Mouse (Mus musculus) neural tube, embryonic 11.5 days (tissue): ENCODE results near the gene Tulp3. TPM values are rescaled to one million over a fixed set of nuclear protein-coding genes. Genes with fewer than 3 reads are reported as not detected.
A peak's percentile ranks its signal among the peaks of the same experiment; 100 is the strongest.

ENCODE experiments used
- ATAC-seq: fragments of 200-750 bp; cut with Nextera tagmentation; 2 replicates; pipeline ENCODE4 v1.8.0; 2017; ENCODE audit warnings: moderate number of reproducible peaks, mild to moderate bottlenecking, moderate TSS enrichment, moderate library complexity; ENCODE audit not compliant: insufficient read depth, low FRiP score, low TSS enrichment
- DNase-seq: peaks from one replicate; pipeline ENCODE4 v3.0.0-alpha.2; 2015; ENCODE audit warnings: low spot score
- H3K27ac ChIP-seq: fragments of 300-500 bp; sonication (generic); 2 replicates; pipeline ENCODE4 v1.5.1; 2014; ENCODE audit warnings: low read depth, mild to moderate bottlenecking, low read length
- H3K27me3 ChIP-seq: fragments of 300-500 bp; sonication (generic); 2 replicates; pipeline ENCODE4 v1.6.1; 2014; ENCODE audit warnings: mild to moderate bottlenecking, low read length, mixed read lengths; ENCODE audit not compliant: control insufficient read depth, insufficient read depth
- H3K36me3 ChIP-seq: fragments of 300-500 bp; sonication (generic); 2 replicates; pipeline ENCODE4 v1.6.1; 2014; ENCODE audit warnings: mild to moderate bottlenecking, low read length, moderate library complexity, mixed read lengths; ENCODE audit not compliant: control insufficient read depth, insufficient read depth
- H3K4me1 ChIP-seq: fragments of 300-500 bp; sonication (generic); 2 replicates; pipeline ENCODE4 v1.6.1; 2014; ENCODE audit warnings: low read length, mixed read lengths; ENCODE audit not compliant: control insufficient read depth, insufficient read depth
- H3K4me2 ChIP-seq: fragments of 300-500 bp; sonication (generic); 2 replicates; pipeline ENCODE4 v1.6.1; 2014; ENCODE audit warnings: low read depth, mild to moderate bottlenecking, moderate library complexity
- H3K4me3 ChIP-seq: fragments of 300-500 bp; sonication (generic); 2 replicates; pipeline ENCODE4 v1.5.1; 2014; ENCODE audit warnings: low read depth, low read length
- H3K9ac ChIP-seq: fragments of 300-500 bp; sonication (generic); 2 replicates; pipeline ENCODE4 v1.6.1; 2014; ENCODE audit warnings: mild to moderate bottlenecking, low read length
- H3K9me3 ChIP-seq: fragments of 300-500 bp; sonication (generic); 2 replicates; pipeline ENCODE4 v1.6.1; 2016; ENCODE audit warnings: low read length; ENCODE audit not compliant: control insufficient read depth
- WGBS: fragments of 180-500 bp; shearing (Covaris S2); extraction: QIAGEN DNeasy Blood & Tissue Kit; methylation state at CpG from one replicate; pipeline ENCODE4 v1.1.7; 2014; 5-methylcytosine and 5-hydroxymethylcytosine counted together
- polyA plus RNA-seq: library from polyadenylated mRNA; unstranded; fragments of >200 nt; fragmentation: Nextera tagmentation; extraction: Ambion mirVana; gene quantifications from 2 replicates; pipeline ENCODE4 v1.2.1, GENCODE M21; 2014

Gene Tulp3
- polyA plus RNA-seq, 1 experiment from 2014 or later: 17.4 TPM

- H3K27me3 ChIP-seq: peaks cover 27% of the 10 kb centered on the region
- WGBS: 33% methylated on average over 6 of the region's 6 CpGs
Observed at GRCm38 (mm10) chr6:128295876-128296749, 59.5 kb downstream of the Tulp3 start.

GRCm38 (mm10) chr6:128291284-128291683, 64.4 kb downstream of the Tulp3 start:
- H3K27me3 ChIP-seq: no peaks in the 10 kb centered on the region
- no peak overlapping the region for H3K4me2 ChIP-seq
- no peak overlapping the region for H3K27ac ChIP-seq
- DNase-seq (no peak), ATAC-seq (no peak)
- H3K9me3 ChIP-seq: no peaks in the 10 kb centered on the region
- no peak overlapping the region for H3K4me3 ChIP-seq
- no peaks in the 10 kb centered on the region for H3K4me1 ChIP-seq
- 87% methylated on average over 5 of the region's 5 CpGs for WGBS
- H3K36me3 ChIP-seq: no peaks in the 10 kb centered on the region
- no peak overlapping the region for H3K9ac ChIP-seq

More at GRCm38 (mm10) chr6:128295876-128296749, 59.5 kb downstream of the Tulp3 start:
- H3K4me1 ChIP-seq: peaks cover 7% of the 10 kb centered on the region; the same call in 1 of the 2 replicates
- no peak overlapping the region for H3K4me3 ChIP-seq
- H3K9ac ChIP-seq: no peak overlapping the region
- no peak overlapping the region for H3K4me2 ChIP-seq
- DNase-seq: no peak
- no peak for ATAC-seq
- no peak overlapping the region for H3K27ac ChIP-seq
- H3K36me3 ChIP-seq: no peaks in the 10 kb centered on the region
- no peaks in the 10 kb centered on the region for H3K9me3 ChIP-seq

- Histone ChIP-seq H3K4me1 (no peaks in the 10 kb centered on the region), H3K9ac (no peak overlapping the region), H3K9me3 (no peaks in the 10 kb centered on the region), H3K4me3 (no peak overlapping the region), H3K27ac (no peak overlapping the region), H3K36me3 (no peaks in the 10 kb centered on the region), H3K4me2 (no peak overlapping the region), H3K27me3 (no peaks in the 10 kb centered on the region)
- DNase-seq: no peak
- whole genome bisulfite sequencing: 81% methylated on average over 6 of the region's 6 CpGs
- ATAC-seq: no peak
Observed at GRCm38 (mm10) chr6:128288681-128289080, 67.0 kb downstream of the Tulp3 start.

GRCm38 (mm10) chr6:128285792-128286430, 69.7 kb downstream of the Tulp3 start:
- WGBS: 9% methylated on average over 16 of the region's 16 CpGs
- peak; percentile 43 for DNase-seq
- Histone ChIP-seq H3K4me1 (0 out of 2 replicates have a peak, but pooled peaks cover 3% of the 10 kb centered on the region), H3K9ac (no peak overlapping the region), H3K27ac (no peak overlapping the region), H3K9me3 (no peaks in the 10 kb centered on the region), H3K4me3 (no peak overlapping the region), H3K4me2 (peak overlapping the region; percentile 35), H3K27me3 (no peaks in the 10 kb centered on the region), H3K36me3 (no peaks in the 10 kb centered on the region)
- no peak for ATAC-seq

- DNase-seq: peak; percentile 58
- H3K4me2 ChIP-seq: no peak overlapping the region
- H3K36me3 ChIP-seq: no peaks in the 10 kb centered on the region
- H3K9ac ChIP-seq: no peak overlapping the region
- ATAC-seq: peak; percentile 67; the same call in 1 of the 2 replicates
- no peaks in the 10 kb centered on the region for H3K27me3 ChIP-seq
- 0 out of 2 replicates have a peak, but pooled peaks cover 3% of the 10 kb centered on the region for H3K4me1 ChIP-seq
- H3K9me3 ChIP-seq: no peaks in the 10 kb centered on the region
- no peak overlapping the region for H3K4me3 ChIP-seq
- H3K27ac ChIP-seq: no peak overlapping the region
- 15% methylated on average over 3 of the region's 3 CpGs for WGBS
Observed at GRCm38 (mm10) chr6:128282126-128282525, 73.5 kb downstream of the Tulp3 start.

- no peak overlapping the region for H3K4me2 ChIP-seq
- H3K36me3 ChIP-seq: no peaks in the 10 kb centered on the region
- no peak overlapping the region for H3K4me3 ChIP-seq
- DNase-seq: no peak
- no peaks in the 10 kb centered on the region for H3K9me3 ChIP-seq
- no peaks in the 10 kb centered on the region for H3K27me3 ChIP-seq
- H3K4me1 ChIP-seq: 0 out of 2 replicates have a peak, but pooled peaks cover 3% of the 10 kb centered on the region
- WGBS: 51% methylated on average over 14 of the region's 14 CpGs
- ATAC-seq: no peak
- no peak overlapping the region for H3K9ac ChIP-seq
- no peak overlapping the region for H3K27ac ChIP-seq
Observed at GRCm38 (mm10) chr6:128280472-128281145, 75.0 kb downstream of the Tulp3 start.

- Histone ChIP-seq H3K27ac (no peak overlapping the region), H3K36me3 (no peaks in the 10 kb centered on the region), H3K4me1 (0 out of 2 replicates have a peak, but pooled peaks cover 3% of the 10 kb centered on the region), H3K4me3 (no peak overlapping the region), H3K4me2 (no peak overlapping the region), H3K9me3 (no peaks in the 10 kb centered on the region), H3K27me3 (no peaks in the 10 kb centered on the region), H3K9ac (no peak overlapping the region)
- DNase-seq (no peak), ATAC-seq (no peak)
- WGBS: 26% methylated on average over 5 of the region's 5 CpGs
Observed at GRCm38 (mm10) chr6:128279608-128280007, 76.0 kb downstream of the Tulp3 start.

- H3K4me2 ChIP-seq: no peak overlapping the region
- no peak for ATAC-seq
- 70% methylated on average over 4 of the region's 4 CpGs for WGBS
Observed at GRCm38 (mm10) chr6:128279099-128279498, 76.6 kb downstream of the Tulp3 start.

More at GRCm38 (mm10) chr6:128279099-128279498, 76.6 kb downstream of the Tulp3 start:
- H3K27ac ChIP-seq: no peak overlapping the region
- no peaks in the 10 kb centered on the region for H3K36me3 ChIP-seq
- H3K27me3 ChIP-seq: no peaks in the 10 kb centered on the region
- DNase-seq: no peak
- no peak overlapping the region for H3K9ac ChIP-seq
- H3K9me3 ChIP-seq: no peaks in the 10 kb centered on the region
- 0 out of 2 replicates have a peak, but pooled peaks cover 3% of the 10 kb centered on the region for H3K4me1 ChIP-seq
- H3K4me3 ChIP-seq: no peak overlapping the region
